Mouse (Mus musculus) C2C12 (cell line): ENCODE measurements around the gene Tmem121. TPM values are rescaled to one million over a fixed set of nuclear protein-coding genes. Genes with fewer than 3 reads are reported as not detected.

ENCODE experiments used
- H3K27me3 ChIP-seq: one replicate; pipeline ENCODE4 v1.6.1; 2011; ENCODE audit not compliant: control insufficient read depth, insufficient read depth, insufficient read length
- H3K36me3 ChIP-seq: one replicate; pipeline ENCODE4 v1.6.1; 2011; ENCODE audit not compliant: control insufficient read depth, insufficient read depth
- H3K4me3 ChIP-seq: one replicate; pipeline ENCODE4 v1.5.1; 2011; ENCODE audit warnings: mild to moderate bottlenecking, control low read depth; ENCODE audit not compliant: poor library complexity, insufficient read depth, severe bottlenecking
- H3K79me2 ChIP-seq: one replicate; pipeline ENCODE4 v1.6.1; 2011; ENCODE audit not compliant: control insufficient read depth, insufficient read depth
- H3K79me3 ChIP-seq: one replicate; pipeline ENCODE4 v1.6.1; 2011; ENCODE audit warnings: low read depth, control low read depth
- H3ac ChIP-seq: one replicate; pipeline ENCODE3; 2011; ENCODE audit warnings: low read depth; ENCODE audit not compliant: control insufficient read depth, insufficient read length
- CEBPB ChIP-seq: IDR thresholded peaks from one replicate; pipeline ENCODE4 v1.6.1; 2011; ENCODE audit warnings: low read depth, mild to moderate bottlenecking, control low read depth, moderate library complexity
- CTCF ChIP-seq: IDR thresholded peaks from one replicate; pipeline ENCODE4 v1.5.1; 2011; ENCODE audit not compliant: control insufficient read depth, insufficient read depth, insufficient read length
- FOSL1 ChIP-seq: IDR thresholded peaks from one replicate; pipeline ENCODE4 v1.8.0; 2011; ENCODE audit warnings: mild to moderate bottlenecking, low read length; ENCODE audit not compliant: poor library complexity, insufficient read depth, severe bottlenecking
- MAX ChIP-seq: IDR thresholded peaks from one replicate; pipeline ENCODE4 v1.6.1; 2011; ENCODE audit warnings: mild to moderate bottlenecking, control low read depth
- MYOD1 ChIP-seq: IDR thresholded peaks from one replicate; pipeline ENCODE4 v1.6.1; 2011; ENCODE audit warnings: low read depth; ENCODE audit not compliant: control insufficient read depth, insufficient read length
- MYOG ChIP-seq: IDR thresholded peaks from one replicate; pipeline ENCODE4 v1.6.1; 2011; ENCODE audit not compliant: control insufficient read depth, insufficient read length; ENCODE audit errors: extremely low read depth
- USF1 ChIP-seq: IDR thresholded peaks from one replicate; pipeline ENCODE4 v1.6.1; 2011; ENCODE audit warnings: low read depth, mild to moderate bottlenecking, control low read depth, moderate library complexity
- polyA plus RNA-seq: library from polyadenylated mRNA; unstranded; fragments of >200 nt; fragmentation: generic; extraction: Trizol; gene quantifications from one replicate; pipeline ENCODE4 v1.2.1, GENCODE M21; 2012; ENCODE audit warnings: missing spikeins

The Tmem121 gene
- polyA plus RNA-seq, 1 experiment = 6.3 TPM

- no peaks in the 10 kb centered on the region for H3K36me3 ChIP-seq
- H3K79me2 ChIP-seq = no peaks in the 10 kb centered on the region
- TF ChIP-seq CEBPB (peak; percentile 18), MYOG (no peak), CTCF (peak; percentile 70), MYOD1 (no peak)
- H3K27me3 ChIP-seq = no peaks in the 10 kb centered on the region
- no peak overlapping the region for H3K4me3 ChIP-seq
- H3K79me3 ChIP-seq = no peaks in the 10 kb centered on the region
- no peak overlapping the region for H3ac ChIP-seq
Observed at GRCm38 (mm10) chr12:113217306-113218242, 31.8 kb downstream of the Tmem121 start.

DNA sequence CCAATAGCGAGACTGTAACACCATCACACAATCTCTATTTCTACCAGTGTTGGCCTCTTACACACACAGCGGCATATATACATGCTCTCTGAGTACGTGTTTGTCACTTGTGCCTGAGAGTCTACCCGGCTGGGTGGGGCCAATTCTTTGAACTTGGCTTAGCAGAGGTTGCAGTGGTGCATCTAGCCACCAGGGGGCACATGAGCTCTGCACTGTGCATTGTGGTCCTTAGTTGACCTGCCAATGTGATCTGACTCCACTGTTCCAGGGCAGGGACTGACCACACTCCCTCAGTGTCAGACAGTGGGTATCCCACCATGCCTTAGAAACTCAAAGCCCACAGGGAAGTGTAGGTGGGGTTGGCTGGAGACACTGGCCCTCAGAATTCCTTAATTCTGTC lies 34.1 kb downstream of the Tmem121 start:
- TF ChIP-seq FOSL1 (no peak), CTCF (peak; percentile 13), MYOD1 (no peak), USF1 (no peak), CEBPB (no peak), MAX (peak; percentile 12)
- Histone ChIP-seq H3K79me3 (no peaks in the 10 kb centered on the region), H3K36me3 (no peaks in the 10 kb centered on the region), H3K79me2 (no peaks in the 10 kb centered on the region), H3K27me3 (no peaks in the 10 kb centered on the region), H3K4me3 (no peak overlapping the region), H3ac (no peak overlapping the region)

DNA sequence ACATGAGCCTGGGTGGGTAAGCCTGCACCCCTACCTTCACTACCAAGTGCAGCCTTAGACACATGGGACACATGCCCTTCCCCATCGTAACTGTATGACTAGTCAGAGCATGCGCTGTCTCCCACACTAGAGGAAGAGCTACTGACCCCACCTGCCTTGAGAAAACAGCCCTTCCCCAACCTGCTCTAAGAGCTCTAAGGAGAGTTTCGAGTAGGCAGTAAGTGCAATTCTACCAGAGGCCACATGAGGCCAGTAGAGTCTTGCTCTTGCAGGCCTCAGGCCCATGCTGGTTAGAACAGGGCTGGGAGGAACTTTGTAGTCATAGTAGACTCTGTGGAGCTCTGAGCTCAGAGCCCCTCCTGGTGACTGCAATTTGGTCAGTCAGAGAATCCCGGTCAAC lies 34.7 kb downstream of the Tmem121 start:
- Histone ChIP-seq H3K79me3 (no peaks in the 10 kb centered on the region), H3K27me3 (no peaks in the 10 kb centered on the region), H3K79me2 (no peaks in the 10 kb centered on the region), H3K4me3 (no peak overlapping the region), H3ac (no peak overlapping the region), H3K36me3 (no peaks in the 10 kb centered on the region)
- TF ChIP-seq CTCF (peak; percentile 53), MYOG (no peak), USF1 (no peak)

DNA sequence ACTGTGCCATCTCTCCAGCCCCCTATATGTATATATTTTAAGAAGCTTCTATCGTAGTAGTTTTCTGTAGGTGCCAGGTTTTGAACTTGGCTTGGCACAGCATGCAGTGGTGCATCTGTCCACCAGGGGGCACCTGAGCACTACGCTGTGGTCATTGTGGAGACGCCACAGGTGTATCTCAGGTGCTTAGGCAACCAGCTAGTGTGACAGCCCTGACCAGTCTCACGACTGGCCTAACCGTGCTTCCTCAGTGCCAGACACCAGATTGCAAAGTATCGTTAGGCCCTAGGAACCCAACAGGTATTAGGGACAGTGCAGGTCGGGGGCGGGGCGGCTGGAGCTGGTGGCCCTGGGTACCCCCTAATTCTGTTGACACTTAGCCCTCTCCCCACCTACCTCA lies 35.6 kb downstream of the Tmem121 start:
- no peaks in the 10 kb centered on the region for H3K79me3 ChIP-seq
- no peaks in the 10 kb centered on the region for H3K36me3 ChIP-seq
- H3ac ChIP-seq = no peak overlapping the region
- no peaks in the 10 kb centered on the region for H3K27me3 ChIP-seq
- H3K4me3 ChIP-seq = no peak overlapping the region
- no peaks in the 10 kb centered on the region for H3K79me2 ChIP-seq
- TF ChIP-seq CEBPB (no peak), CTCF (peak; percentile 46), FOSL1 (no peak), USF1 (no peak), MYOD1 (no peak), MAX (no peak), MYOG (no peak)

DNA sequence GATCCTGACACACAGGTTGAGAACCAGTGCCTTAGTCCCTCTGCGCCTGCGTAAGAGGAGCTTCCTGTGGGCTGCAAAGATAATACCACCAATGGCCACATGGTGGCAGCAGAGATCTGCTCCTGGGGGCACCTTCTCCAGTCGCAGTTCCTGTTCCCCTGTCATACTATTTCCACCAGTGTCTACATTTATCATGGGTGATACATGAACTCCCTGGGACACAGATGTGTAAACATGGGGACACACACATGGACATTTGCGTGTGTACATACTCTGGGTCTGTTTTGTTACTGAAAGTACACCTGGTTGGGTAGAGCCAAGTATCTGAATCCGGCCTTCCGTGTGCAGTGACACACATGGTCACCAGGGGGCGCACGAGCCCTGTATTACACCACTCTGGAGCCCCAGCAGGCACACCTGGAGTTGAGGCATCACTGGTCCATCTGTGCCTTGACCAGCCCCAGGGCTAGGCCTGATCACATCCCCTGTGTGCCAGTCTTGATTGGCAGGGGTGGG lies 36.4 kb downstream of the Tmem121 start:
- no peaks in the 10 kb centered on the region for H3K79me3 ChIP-seq
- no peaks in the 10 kb centered on the region for H3K27me3 ChIP-seq
- no peaks in the 10 kb centered on the region for H3K79me2 ChIP-seq
- H3K36me3 ChIP-seq = no peaks in the 10 kb centered on the region
- no peak overlapping the region for H3K4me3 ChIP-seq
- no peak overlapping the region for H3ac ChIP-seq
- no peak for TF ChIP-seq MYOD1
- peak; percentile 80 for TF ChIP-seq CTCF
- no peak for TF ChIP-seq MYOG
- no peak for TF ChIP-seq FOSL1

DNA sequence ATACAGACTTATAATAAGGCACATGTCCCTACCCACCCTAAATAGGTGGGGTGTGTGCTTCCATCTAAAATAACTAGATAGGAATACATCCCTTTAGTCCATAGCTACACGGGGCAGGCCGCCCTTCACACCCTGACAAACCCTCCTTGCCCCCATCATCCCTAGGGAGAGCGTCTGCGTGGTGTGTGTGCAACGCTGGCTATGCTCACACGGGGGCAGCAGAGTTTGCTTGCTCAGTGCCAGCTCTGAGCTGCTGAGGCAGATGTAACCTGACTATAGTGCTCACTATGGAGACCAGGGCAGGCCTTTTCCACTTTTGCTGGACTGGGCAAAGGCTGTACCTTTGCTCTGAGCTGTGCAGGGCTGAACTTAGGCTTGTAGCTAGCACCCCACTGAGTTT lies 37.0 kb downstream of the Tmem121 start:
- H3K36me3 ChIP-seq = no peaks in the 10 kb centered on the region
- no peak for TF ChIP-seq MYOD1
- TF ChIP-seq CTCF = peak; percentile 71
- H3K4me3 ChIP-seq = no peak overlapping the region
- no peaks in the 10 kb centered on the region for H3K79me2 ChIP-seq
- H3K27me3 ChIP-seq = no peaks in the 10 kb centered on the region
- H3ac ChIP-seq = no peak overlapping the region
- no peaks in the 10 kb centered on the region for H3K79me3 ChIP-seq
